Mouse (Mus musculus) c-Kit-positive CD71-positive TER-119-negative erythroid progenitor cells, embryonic 14.5 days (primary cell): Measurements from ENCODE around the gene Smarca2.

Experiments
- DNase-seq: peaks from one replicate; pipeline ENCODE4 v3.0.0-alpha.2; 2013; ENCODE audit warnings: low read depth

Gene Smarca2

GRCm38 (mm10) chr19:26776066-26777025 is 171.5 kb downstream of the Smarca2 start:
- no peak for DNase-seq

- no peak for DNase-seq
These were observed 173.3 kb downstream of the Smarca2 start for GRCm38 (mm10) chr19:26778199-26778598.

- no peak for DNase-seq
These were observed 176.4 kb downstream of the Smarca2 start for GRCm38 (mm10) chr19:26781209-26781608.

GRCm38 (mm10) chr19:26788446-26788845 is 183.6 kb downstream of the Smarca2 start:
- no peak for DNase-seq

- no peak for DNase-seq
These were observed 185.8 kb downstream of the Smarca2 start for GRCm38 (mm10) chr19:26790386-26791346.

- DNase-seq, result no peak
These were observed 189.5 kb downstream of the Smarca2 start for GRCm38 (mm10) chr19:26794315-26794714.

GRCm38 (mm10) chr19:26796006-26796405 is 191.2 kb downstream of the Smarca2 start:
- no peak for DNase-seq

- no peak for DNase-seq
These were observed 199.6 kb downstream of the Smarca2 start for GRCm38 (mm10) chr19:26804401-26804800.

GRCm38 (mm10) chr19:26814629-26815028 is 209.8 kb downstream of the Smarca2 start:
- no peak for DNase-seq

GRCm38 (mm10) chr19:26817901-26818300 is 213.1 kb downstream of the Smarca2 start:
- DNase-seq, result no peak
